Comparison of ENCODE assay signal across 8 mouse cellular contexts in the genomic region with DNA sequence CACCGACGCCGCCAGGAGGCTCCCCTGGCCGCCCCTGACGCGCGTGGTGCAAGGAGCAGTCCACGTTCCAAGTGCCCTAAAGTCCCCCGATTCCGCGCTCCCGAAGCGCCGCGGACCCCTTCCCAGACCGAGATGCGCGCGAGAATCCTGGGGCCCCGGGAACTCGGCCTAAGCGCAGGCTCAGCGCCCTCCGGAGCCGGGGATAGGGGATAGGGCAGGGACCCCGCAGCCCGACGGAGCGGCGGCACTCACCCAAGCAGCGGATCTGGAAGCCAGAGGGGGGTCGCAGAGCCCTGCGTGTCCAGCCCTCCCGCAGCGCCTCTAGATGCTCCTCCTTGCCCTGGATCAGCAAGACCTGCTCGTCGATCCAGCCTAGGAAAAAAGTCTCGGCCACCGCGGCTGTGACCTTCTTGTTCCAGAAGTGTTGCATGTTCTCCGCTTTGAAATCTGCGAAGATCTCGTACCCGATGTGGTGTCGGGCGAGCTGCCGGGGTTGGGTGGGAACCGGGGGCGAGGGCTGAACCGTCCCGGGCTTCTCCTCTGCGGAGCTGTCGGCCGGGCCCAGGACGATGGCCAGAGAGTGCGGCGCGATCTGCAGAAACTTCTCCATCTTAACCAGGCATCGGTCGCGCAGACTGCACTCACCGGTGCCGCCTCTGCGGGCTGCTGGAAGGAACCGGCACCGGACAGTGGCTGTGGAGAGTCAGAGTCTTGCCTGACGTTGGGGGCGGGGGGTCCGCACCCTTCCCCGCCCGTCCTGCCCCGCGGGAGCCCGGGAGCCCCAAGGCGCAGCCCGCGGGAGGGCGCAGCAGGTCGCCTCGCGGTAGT. TPM values are rescaled to one million over a fixed set of nuclear protein-coding genes. Genes with fewer than 3 reads are reported as not detected.
DNase-seq lines count a peak whose midpoint lies in the region; ATAC-seq and TF ChIP-seq lines count a peak whose summit lies in the region.

No protein-coding gene starts in this region.

- intact Hi-C loops in left cerebral cortex, adult 2 months (cut with DNase I): no loop called here

- H3K4me1 ChIP-seq in intestine, embryonic 16.5 days (ENCODE audit: control insufficient read depth, insufficient read depth, low read length): peaks cover 12% of the 10 kb centered on the region; the same call in 1 of the 2 replicates
- 0 out of 2 replicates have a peak, but pooled peaks cover 4% of the 10 kb centered on the region for H3K4me1 ChIP-seq in lung, adult 2 months (ENCODE audit: control insufficient read depth, insufficient read depth, low read length)

- peak overlapping the region; percentile 93 for H3K4me2 ChIP-seq in intestine, embryonic 16.5 days (ENCODE audit: low read depth, low read length)

- no peak; the same call in none of the 2 replicates for TF ChIP-seq CTCF in left cerebral cortex, adult 2 months (IDR thresholded peaks at IDR 0.05)
- TF ChIP-seq CTCF in lung, adult 2 months (IDR thresholded peaks at IDR 0.05; ENCODE audit: insufficient read depth, low read length): no peak

- under 1% methylated on average over 78 of the region's 81 CpGs for WGBS in intestine, embryonic 16.5 days
- WGBS in lung, adult 2 months: under 1% methylated on average over 80 of the region's 81 CpGs

- peak overlapping the region; percentile 47; the same call in 1 of the 2 replicates for H3K27ac ChIP-seq in left cerebral cortex, adult 2 months
- H3K27ac ChIP-seq in intestine, embryonic 16.5 days (ENCODE audit: low read length): peak overlapping the region; percentile 63

- peak; percentile 17 to 23 for DNase-seq in left cerebral cortex, adult 2 months (ENCODE audit: extremely low spot score in 1 of 2, low spot score in 2 of 2)
- no peak for DNase-seq in left cerebral cortex, adult 9 months (ENCODE audit: low spot score in 2 of 2)
- DNase-seq in adrenal gland, postnatal 25 days: peak; percentile 33
- peak; percentile 24 for DNase-seq in gastrocnemius, postnatal 25 days
- peak; percentile 40 for DNase-seq in lung, adult 2 months
- DNase-seq in right cerebral cortex, adult 2 months (ENCODE audit: low spot score in 2 of 2): peak; percentile 12 to 26

- peaks cover 12% of the 10 kb centered on the region for H3K27me3 ChIP-seq in intestine, embryonic 16.5 days (replicated peaks; ENCODE audit: control insufficient read depth, insufficient read depth, low read length)

- H3K36me3 ChIP-seq in intestine, embryonic 16.5 days (ENCODE audit: control insufficient read depth, insufficient read depth, low read length): no peaks in the 10 kb centered on the region

- ATAC-seq in intestine, embryonic 16.5 days: peak; percentile 69
- no peak for ATAC-seq in activated CD4-positive, CD25-positive, alpha-beta regulatory T cell, adult 4 months

- peak overlapping the region; percentile 59 for H3K4me3 ChIP-seq in left cerebral cortex, adult 2 months
- peak overlapping the region; percentile 82 for H3K4me3 ChIP-seq in intestine, embryonic 16.5 days (ENCODE audit: low read length)
- H3K4me3 ChIP-seq in lung, adult 2 months (replicated peaks; ENCODE audit: extremely low read depth, low read depth, low read length): peak overlapping the region; percentile 72

- H3K9ac ChIP-seq in intestine, embryonic 16.5 days (ENCODE audit: low read depth, low read length): peak overlapping the region; percentile 75

- H3K9me3 ChIP-seq in intestine, embryonic 16.5 days (ENCODE audit: control insufficient read depth, low read length): no peaks in the 10 kb centered on the region

- no peak for TF ChIP-seq POLR2A in lung, adult 2 months (IDR thresholded peaks at IDR 0.05; ENCODE audit: borderline replicate concordance, extremely low read depth, low read depth, low read length)

RNA-seq across cellular contexts. Expression of gene Stox2, which starts 33.3 kb away (rescaled TPM):
- 10 to 100 TPM; 81.5 to 92.1 TPM for total RNA-seq in left cerebral cortex, adult 2 months (2021)
- 13.2 and 13.6 TPM in 2 replicates for total RNA-seq in adrenal gland, postnatal 25 days (2021)
- total RNA-seq in gastrocnemius, postnatal 25 days (2021): 1 to 10 TPM; 6.7 to 9.2 TPM
- 4.7 TPM in 2 replicates for polyA plus RNA-seq in intestine, embryonic 16.5 days (2015; fragmentation: Nextera tagmentation; extraction: Ambion mirVana)
- 2.5 and 3.8 TPM in 2 replicates for polyA plus RNA-seq in lung, adult 2 months (2012; rRNA removed)
- polyA plus RNA-seq in activated CD4-positive, CD25-positive, alpha-beta regulatory T cell, adult 4 months (2017; shearing (Covaris generic)): not detected

Comparison
In these comparisons a context has a peak if more than half of its experiments do, and no peak if none do; other contexts are left out.
1. DNase-seq: peak in left cerebral cortex, adult 2 months (2 of 2), adrenal gland, postnatal 25 days (single experiment), gastrocnemius, postnatal 25 days (single experiment), lung, adult 2 months (single experiment) and right cerebral cortex, adult 2 months (2 of 2); none in left cerebral cortex, adult 9 months (0 of 2).
2. Peak in every context shown above with its lines, with median percentiles within 50 percentile points of each other: H3K4me3 ChIP-seq.